Mouse (Mus musculus) testis, adult 2 months (tissue): Measurements from ENCODE around the gene Cmss1. TPM values are rescaled to one million over a fixed set of nuclear protein-coding genes. Genes with fewer than 3 reads are reported as not detected.

ENCODE experiments used
- H3K27ac ChIP-seq: fragments of 200-500 bp; 2 replicates; pipeline ENCODE4 v1.5.1; 2012; ENCODE audit warnings: low read depth, low read length; ENCODE audit not compliant: control insufficient read depth, insufficient read depth
- H3K27me3 ChIP-seq: fragments of 200-500 bp; 2 replicates; pipeline ENCODE4 v1.6.1; 2012; ENCODE audit warnings: mild to moderate bottlenecking, low read length, moderate library complexity; ENCODE audit not compliant: control insufficient read depth, insufficient read depth
- H3K36me3 ChIP-seq: fragments of 200-500 bp; 2 replicates; pipeline ENCODE4 v1.6.1; 2012; ENCODE audit warnings: mild to moderate bottlenecking, low read length; ENCODE audit not compliant: control insufficient read depth, insufficient read depth
- H3K4me1 ChIP-seq: fragments of 200-500 bp; 2 replicates; pipeline ENCODE4 v1.6.1; 2012; ENCODE audit warnings: low read length; ENCODE audit not compliant: control insufficient read depth, insufficient read depth
- H3K4me3 ChIP-seq: fragments of 200-500 bp; 2 replicates; pipeline ENCODE4 v1.5.1; 2012; ENCODE audit warnings: low read depth, mild to moderate bottlenecking, low read length, moderate library complexity, mixed read lengths; ENCODE audit not compliant: control insufficient read depth
- CTCF ChIP-seq: fragments of 200-500 bp; IDR thresholded peaks from 2 replicates; pipeline ENCODE4 v1.5.1; 2012; ENCODE audit warnings: low read depth, mild to moderate bottlenecking, inconsistent platforms, low read length, moderate library complexity; ENCODE audit not compliant: control insufficient read depth, insufficient read depth, insufficient replicate concordance
- POLR2A ChIP-seq: fragments of 200-500 bp; IDR thresholded peaks from 2 replicates; pipeline ENCODE4 v1.6.1; 2012; ENCODE audit warnings: low read depth, mild to moderate bottlenecking, inconsistent platforms, low read length, moderate library complexity; ENCODE audit not compliant: control insufficient read depth
- polyA plus RNA-seq: library from polyadenylated mRNA; depleted of rRNA; stranded (reverse); fragments of >200 nt; gene quantifications from 2 replicates; pipeline ENCODE4 v1.2.3, GENCODE M21; 2012

The Cmss1 gene
- polyA plus RNA-seq, 1 experiment: 45.3 TPM

DNA sequence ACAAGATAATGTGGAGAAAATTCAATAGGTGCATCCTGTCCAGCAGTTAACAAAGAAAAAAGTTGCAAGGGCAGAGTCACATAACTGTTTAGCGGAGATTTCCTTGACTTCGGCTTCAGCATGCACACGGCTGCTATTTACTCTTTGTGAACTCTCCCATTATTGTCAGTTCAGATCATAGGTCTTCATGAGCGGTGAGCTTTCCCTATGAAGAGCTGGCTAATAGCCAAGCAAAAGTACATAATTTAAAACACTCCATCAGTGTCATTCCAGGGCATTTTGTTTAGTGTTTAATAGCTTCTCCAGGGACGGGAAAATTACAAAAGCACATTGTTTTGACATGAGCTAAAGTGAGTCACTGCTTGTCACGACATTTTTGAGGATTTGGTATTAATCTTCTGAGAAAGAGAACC, 74.6 kb downstream of the Cmss1 start:
- H3K27ac ChIP-seq: no peak overlapping the region
- no peaks in the 10 kb centered on the region for H3K27me3 ChIP-seq
- no peaks in the 10 kb centered on the region for H3K4me1 ChIP-seq
- H3K36me3 ChIP-seq: no peaks in the 10 kb centered on the region
- no peak for TF ChIP-seq CTCF
- H3K4me3 ChIP-seq: no peak overlapping the region

DNA sequence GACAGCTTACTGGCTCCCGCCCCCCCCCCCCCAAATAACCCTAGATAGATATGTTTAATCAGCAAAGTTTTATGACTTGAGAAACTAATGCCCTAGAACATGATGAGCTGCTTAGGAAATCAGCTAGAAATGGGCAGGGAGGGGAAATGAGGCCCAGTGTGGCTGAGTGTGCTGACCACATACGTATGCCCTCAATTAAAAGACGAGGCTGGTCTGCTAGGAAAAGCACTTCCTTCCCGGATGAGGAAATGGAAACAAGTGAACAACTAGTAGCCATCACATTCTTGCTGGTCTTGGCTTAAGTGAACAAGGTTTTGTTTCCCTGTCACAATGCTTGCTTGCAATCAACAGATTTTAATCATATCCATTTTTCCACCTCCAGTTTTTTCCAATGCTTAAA, 76.1 kb downstream of the Cmss1 start:
- Histone ChIP-seq H3K27me3 (no peaks in the 10 kb centered on the region), H3K27ac (no peak overlapping the region), H3K4me1 (no peaks in the 10 kb centered on the region), H3K4me3 (no peak overlapping the region), H3K36me3 (no peaks in the 10 kb centered on the region)
- no peak for TF ChIP-seq CTCF

DNA sequence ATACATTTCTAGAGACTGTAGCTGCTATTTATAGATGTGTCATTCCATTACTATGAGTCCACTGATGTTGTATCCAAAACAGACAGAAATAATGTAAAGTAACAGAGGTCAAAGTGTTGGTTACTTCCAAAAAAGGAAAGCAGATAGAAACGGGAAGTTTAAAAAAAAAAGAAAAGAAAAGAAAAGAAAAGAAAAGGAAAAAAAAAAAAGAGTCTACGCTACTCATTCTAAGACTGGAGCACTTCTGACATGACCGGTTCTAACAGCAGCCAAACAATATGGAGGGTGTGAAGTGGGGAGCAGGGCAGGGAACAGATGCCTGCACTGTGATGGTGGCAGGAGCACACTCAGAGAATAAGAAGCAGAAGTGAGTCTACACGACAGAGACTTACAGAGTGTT, 78.2 kb downstream of the Cmss1 start:
- H3K27me3 ChIP-seq: no peaks in the 10 kb centered on the region
- no peaks in the 10 kb centered on the region for H3K4me1 ChIP-seq
- no peak for TF ChIP-seq POLR2A
- TF ChIP-seq CTCF: no peak
- no peaks in the 10 kb centered on the region for H3K36me3 ChIP-seq
- H3K27ac ChIP-seq: no peak overlapping the region
- no peak overlapping the region for H3K4me3 ChIP-seq

DNA sequence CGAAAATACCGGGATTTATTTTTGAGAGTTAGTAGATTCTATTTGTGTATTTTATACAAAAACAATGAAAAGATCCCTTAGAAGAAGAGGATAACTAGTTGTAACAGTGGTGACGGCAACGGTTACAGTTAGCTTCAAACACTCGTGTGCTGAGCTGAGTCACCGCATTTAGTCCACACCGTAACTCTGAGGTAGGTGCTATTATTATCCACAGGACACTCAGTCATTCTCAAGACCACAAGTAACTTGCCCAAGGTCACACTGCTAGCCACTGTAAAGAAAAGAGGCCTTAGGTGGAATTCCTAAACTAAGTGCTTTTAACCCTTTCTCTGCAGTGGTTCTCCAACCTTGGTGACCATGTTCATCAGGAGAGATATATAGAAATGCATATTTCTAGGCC, 79.8 kb downstream of the Cmss1 start:
- Histone ChIP-seq H3K36me3 (no peaks in the 10 kb centered on the region), H3K27me3 (no peaks in the 10 kb centered on the region), H3K27ac (no peak overlapping the region), H3K4me3 (no peak overlapping the region), H3K4me1 (no peaks in the 10 kb centered on the region)
- TF ChIP-seq POLR2A (no peak), CTCF (no peak)

DNA sequence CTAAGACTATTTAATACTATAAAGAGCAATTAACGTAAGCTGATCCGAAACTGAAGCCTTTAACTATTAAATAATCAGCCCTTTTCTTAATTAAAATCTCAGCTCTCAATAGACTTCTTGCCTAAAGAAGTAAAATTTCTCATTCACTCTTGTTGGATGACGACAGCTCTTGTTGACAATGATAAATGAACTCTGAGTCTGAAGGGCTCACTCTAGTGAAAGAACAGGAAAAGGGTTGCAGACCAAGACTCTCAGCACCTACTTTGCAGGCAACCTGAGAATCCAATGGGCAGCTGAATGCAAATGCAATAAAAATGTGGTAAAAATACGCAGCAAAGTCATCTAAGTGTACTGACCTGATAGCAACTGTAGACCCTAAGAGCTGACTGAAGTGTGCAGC, 81.2 kb downstream of the Cmss1 start:
- TF ChIP-seq POLR2A: no peak
- TF ChIP-seq CTCF: no peak
- no peaks in the 10 kb centered on the region for H3K4me1 ChIP-seq
- no peak overlapping the region for H3K27ac ChIP-seq
- no peak overlapping the region for H3K4me3 ChIP-seq
- H3K27me3 ChIP-seq: no peaks in the 10 kb centered on the region
- H3K36me3 ChIP-seq: no peaks in the 10 kb centered on the region

DNA sequence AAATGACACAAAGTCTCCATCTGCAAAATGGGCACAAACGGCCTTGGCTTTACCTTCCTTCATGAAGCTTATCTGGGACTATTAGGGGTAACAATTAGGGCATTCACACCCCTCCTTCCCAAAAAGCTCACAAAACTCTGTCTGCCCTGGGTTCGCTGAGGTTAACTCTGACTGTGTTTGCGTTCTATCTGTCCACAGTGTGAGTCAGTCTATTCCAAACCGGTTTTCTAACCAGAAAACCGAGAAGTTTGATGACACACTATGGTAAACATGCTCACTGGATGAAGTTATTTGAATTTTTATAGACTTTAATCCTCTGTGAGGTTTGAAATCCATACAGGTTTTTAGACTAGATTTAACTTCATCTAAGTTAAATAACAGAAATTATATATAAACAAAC, 81.6 kb downstream of the Cmss1 start:
- H3K36me3 ChIP-seq: no peaks in the 10 kb centered on the region
- no peaks in the 10 kb centered on the region for H3K27me3 ChIP-seq
- H3K4me1 ChIP-seq: no peaks in the 10 kb centered on the region
- no peak overlapping the region for H3K27ac ChIP-seq
- no peak for TF ChIP-seq CTCF
- no peak for TF ChIP-seq POLR2A
- no peak overlapping the region for H3K4me3 ChIP-seq

DNA sequence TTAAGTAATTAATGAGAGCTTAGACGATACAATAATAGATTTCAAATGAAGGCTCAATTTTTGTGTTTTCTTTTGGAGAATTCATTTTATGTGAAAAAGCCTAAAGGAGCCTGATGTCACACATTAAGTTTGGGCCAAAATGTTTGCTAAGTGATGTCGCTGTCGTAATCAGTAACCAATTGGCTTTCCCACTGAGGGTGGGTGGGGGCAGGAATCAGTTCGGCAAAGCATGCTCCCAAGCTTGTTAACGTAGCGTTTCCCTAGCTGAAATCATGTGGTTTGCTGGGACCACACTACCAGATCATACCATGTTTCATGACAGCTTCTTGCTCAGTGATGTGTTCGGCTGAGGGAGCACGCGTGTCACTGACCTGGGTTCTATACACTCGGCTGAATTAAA, 91.0 kb downstream of the Cmss1 start:
- Histone ChIP-seq H3K4me3 (no peak overlapping the region), H3K27me3 (no peaks in the 10 kb centered on the region), H3K27ac (no peak overlapping the region), H3K4me1 (no peaks in the 10 kb centered on the region), H3K36me3 (no peaks in the 10 kb centered on the region)
- TF ChIP-seq POLR2A (no peak), CTCF (no peak)

DNA sequence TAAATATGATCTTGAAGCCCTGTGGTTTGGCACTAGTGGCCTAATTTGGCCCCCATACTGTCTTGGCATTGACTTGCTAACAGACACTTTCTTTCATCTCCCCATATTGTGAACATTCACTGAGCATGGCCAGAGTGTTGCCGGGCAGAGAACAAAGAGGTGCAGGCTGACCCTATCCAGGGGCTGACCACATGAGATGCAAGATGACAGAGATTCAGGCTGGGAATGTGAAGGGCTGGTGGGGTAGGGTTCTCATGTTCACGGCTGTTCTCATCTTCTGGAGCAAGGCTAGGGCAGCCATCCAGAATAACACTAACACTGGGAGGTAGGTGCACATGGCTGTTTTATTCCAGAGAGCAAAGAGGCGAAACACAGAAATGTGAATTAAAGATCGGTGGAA, 92.3 kb downstream of the Cmss1 start:
- Histone ChIP-seq H3K27me3 (no peaks in the 10 kb centered on the region), H3K4me3 (no peak overlapping the region), H3K27ac (no peak overlapping the region), H3K36me3 (no peaks in the 10 kb centered on the region), H3K4me1 (no peaks in the 10 kb centered on the region)
- TF ChIP-seq POLR2A: no peak
- no peak for TF ChIP-seq CTCF
